Mouse (Mus musculus) neural tube, embryonic 11.5 days (tissue): ENCODE data around the gene Mdh2. TPM values are rescaled to one million over a fixed set of nuclear protein-coding genes. Genes with fewer than 3 reads are reported as not detected.

Experiments used
- ATAC-seq: fragments of 200-750 bp; cut with Nextera tagmentation; 2 replicates; pipeline ENCODE4 v1.8.0; 2017; ENCODE audit warnings: moderate number of reproducible peaks, mild to moderate bottlenecking, moderate TSS enrichment, moderate library complexity; ENCODE audit not compliant: insufficient read depth, low FRiP score, low TSS enrichment
- DNase-seq: peaks from one replicate; pipeline ENCODE4 v3.0.0-alpha.2; 2015; ENCODE audit warnings: low spot score
- H3K27ac ChIP-seq: fragments of 300-500 bp; sonication (generic); 2 replicates; pipeline ENCODE4 v1.5.1; 2014; ENCODE audit warnings: low read depth, mild to moderate bottlenecking, low read length
- H3K27me3 ChIP-seq: fragments of 300-500 bp; sonication (generic); 2 replicates; pipeline ENCODE4 v1.6.1; 2014; ENCODE audit warnings: mild to moderate bottlenecking, low read length, mixed read lengths; ENCODE audit not compliant: control insufficient read depth, insufficient read depth
- H3K36me3 ChIP-seq: fragments of 300-500 bp; sonication (generic); 2 replicates; pipeline ENCODE4 v1.6.1; 2014; ENCODE audit warnings: mild to moderate bottlenecking, low read length, moderate library complexity, mixed read lengths; ENCODE audit not compliant: control insufficient read depth, insufficient read depth
- H3K4me1 ChIP-seq: fragments of 300-500 bp; sonication (generic); 2 replicates; pipeline ENCODE4 v1.6.1; 2014; ENCODE audit warnings: low read length, mixed read lengths; ENCODE audit not compliant: control insufficient read depth, insufficient read depth
- H3K4me2 ChIP-seq: fragments of 300-500 bp; sonication (generic); 2 replicates; pipeline ENCODE4 v1.6.1; 2014; ENCODE audit warnings: low read depth, mild to moderate bottlenecking, moderate library complexity
- H3K4me3 ChIP-seq: fragments of 300-500 bp; sonication (generic); 2 replicates; pipeline ENCODE4 v1.5.1; 2014; ENCODE audit warnings: low read depth, low read length
- H3K9ac ChIP-seq: fragments of 300-500 bp; sonication (generic); 2 replicates; pipeline ENCODE4 v1.6.1; 2014; ENCODE audit warnings: mild to moderate bottlenecking, low read length
- H3K9me3 ChIP-seq: fragments of 300-500 bp; sonication (generic); 2 replicates; pipeline ENCODE4 v1.6.1; 2016; ENCODE audit warnings: low read length; ENCODE audit not compliant: control insufficient read depth
- WGBS: fragments of 180-500 bp; shearing (Covaris S2); extraction: QIAGEN DNeasy Blood & Tissue Kit; methylation state at CpG from one replicate; pipeline ENCODE4 v1.1.7; 2014; 5-methylcytosine and 5-hydroxymethylcytosine counted together
- polyA plus RNA-seq: library from polyadenylated mRNA; unstranded; fragments of >200 nt; fragmentation: Nextera tagmentation; extraction: Ambion mirVana; gene quantifications from 2 replicates; pipeline ENCODE4 v1.2.1, GENCODE M21; 2014

Gene Mdh2
- 602 and 630 TPM in 2 replicates for polyA plus RNA-seq

DNA sequence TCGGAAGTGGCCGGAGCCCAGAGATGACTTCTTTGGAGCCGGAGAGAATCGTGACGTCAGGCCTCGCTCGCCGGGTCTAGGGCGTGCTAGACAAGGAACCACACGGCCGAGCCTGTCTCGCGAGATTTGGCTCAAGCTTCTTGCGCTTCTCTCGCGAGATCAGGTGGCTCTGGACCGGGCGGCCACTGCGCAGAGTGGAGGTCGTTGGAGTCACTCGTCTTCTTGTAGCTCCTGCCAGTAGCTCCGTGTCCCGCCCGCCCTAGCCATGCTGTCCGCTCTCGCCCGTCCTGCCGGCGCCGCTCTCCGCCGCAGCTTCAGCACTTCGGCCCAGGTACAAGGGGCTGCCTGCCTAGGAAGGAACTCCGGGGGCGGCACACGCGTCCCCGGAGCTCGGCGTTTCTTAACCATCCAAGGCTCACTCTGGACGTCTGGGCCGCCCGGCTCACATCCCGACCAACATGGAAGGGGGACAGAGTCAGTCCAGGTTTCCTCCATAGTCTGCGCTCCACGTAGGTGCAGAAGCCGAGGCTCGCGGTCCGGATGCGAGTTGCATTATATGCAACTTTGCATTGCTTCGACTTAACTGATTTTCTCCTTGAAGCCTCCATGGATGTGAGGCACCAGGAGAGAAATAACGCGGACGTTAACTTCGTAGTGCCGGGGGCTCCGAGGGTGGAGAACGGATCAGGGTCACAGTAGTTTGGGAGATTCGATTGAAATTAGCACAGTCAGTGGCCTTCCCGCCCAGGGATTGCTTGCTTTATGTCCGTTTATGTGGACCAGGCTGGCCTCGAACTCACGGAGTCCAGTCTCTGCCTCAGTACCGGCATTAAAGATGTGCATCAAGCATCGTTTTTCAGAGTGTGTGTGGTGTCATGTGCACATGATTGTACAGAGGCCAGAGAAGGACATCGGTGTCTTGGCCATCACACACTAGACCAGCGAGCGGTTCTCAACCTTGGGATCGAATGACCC is at the start of gene Mdh2:
Mdh2 (plus strand) TSS at position 10 of the 975 bp plus-strand sequence.
- 1% methylated on average over 67 of the region's 70 CpGs for WGBS
- DNase-seq (peak; percentile 100), ATAC-seq (peak; percentile 98)
- H3K36me3 ChIP-seq: peaks cover 3% of the 10 kb centered on the region
- H3K4me2 ChIP-seq: peak within 1 kb of the TSS; percentile 73
- H3K9me3 ChIP-seq: no peaks in the 10 kb centered on the region
- no peaks in the 10 kb centered on the region for H3K27me3 ChIP-seq
- peaks cover 8% of the 10 kb centered on the region; the same call in 1 of the 2 replicates for H3K4me1 ChIP-seq
- peak within 1 kb of the TSS; percentile 91 for H3K27ac ChIP-seq
- peak within 1 kb of the TSS; percentile 71 for H3K4me3 ChIP-seq
- peak within 1 kb of the TSS; percentile 91 for H3K9ac ChIP-seq

DNA sequence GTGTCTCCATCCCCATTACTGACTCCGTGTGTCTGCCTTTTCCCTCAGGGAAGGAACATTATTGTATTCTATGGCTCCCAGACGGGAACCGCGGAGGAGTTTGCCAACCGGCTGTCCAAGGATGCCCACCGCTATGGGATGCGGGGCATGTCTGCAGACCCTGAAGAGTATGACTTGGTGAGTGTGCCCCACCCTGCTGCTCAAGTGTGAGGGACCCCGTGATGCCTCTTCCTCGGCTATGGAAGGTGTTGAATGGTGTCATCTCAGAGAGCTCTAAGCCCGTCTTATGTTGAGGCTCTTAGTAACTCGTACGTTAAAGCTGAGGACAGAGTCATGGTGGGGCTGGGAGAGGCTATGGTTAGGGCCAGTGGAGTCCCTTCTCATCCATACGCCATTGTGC is 48.9 kb upstream of the Mdh2 start:
- H3K27ac ChIP-seq: no peak overlapping the region
- no peak overlapping the region for H3K4me2 ChIP-seq
- H3K27me3 ChIP-seq: no peaks in the 10 kb centered on the region
- peaks cover 39% of the 10 kb centered on the region for H3K36me3 ChIP-seq
- peaks cover 21% of the 10 kb centered on the region for H3K4me1 ChIP-seq
- no peak for DNase-seq
- 94% methylated on average over 13 of the region's 13 CpGs for WGBS
- H3K9me3 ChIP-seq: no peaks in the 10 kb centered on the region
- no peak for ATAC-seq
- H3K9ac ChIP-seq: no peak overlapping the region
- H3K4me3 ChIP-seq: no peak overlapping the region

DNA sequence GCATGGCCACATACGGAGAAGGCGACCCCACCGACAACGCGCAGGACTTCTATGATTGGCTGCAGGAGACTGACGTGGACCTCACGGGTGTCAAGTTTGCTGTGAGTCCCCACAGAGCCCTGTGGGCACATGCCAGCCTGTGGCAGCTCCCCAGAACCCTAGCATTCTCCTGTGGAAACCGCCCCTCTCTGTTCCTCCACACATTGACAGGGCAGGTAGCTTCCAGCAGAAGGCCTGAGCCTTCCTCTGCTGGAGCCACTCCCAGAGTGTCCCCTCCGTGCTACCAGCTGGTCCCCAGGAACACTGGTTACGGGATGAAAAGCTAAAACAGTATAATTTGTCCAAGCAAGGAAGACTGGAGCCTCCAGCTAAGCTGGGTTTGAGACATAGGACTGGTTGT is 48.0 kb upstream of the Mdh2 start:
- WGBS: 96% methylated on average over 10 of the region's 10 CpGs
- no peak for ATAC-seq
- H3K36me3 ChIP-seq: peaks cover 46% of the 10 kb centered on the region

DNA sequence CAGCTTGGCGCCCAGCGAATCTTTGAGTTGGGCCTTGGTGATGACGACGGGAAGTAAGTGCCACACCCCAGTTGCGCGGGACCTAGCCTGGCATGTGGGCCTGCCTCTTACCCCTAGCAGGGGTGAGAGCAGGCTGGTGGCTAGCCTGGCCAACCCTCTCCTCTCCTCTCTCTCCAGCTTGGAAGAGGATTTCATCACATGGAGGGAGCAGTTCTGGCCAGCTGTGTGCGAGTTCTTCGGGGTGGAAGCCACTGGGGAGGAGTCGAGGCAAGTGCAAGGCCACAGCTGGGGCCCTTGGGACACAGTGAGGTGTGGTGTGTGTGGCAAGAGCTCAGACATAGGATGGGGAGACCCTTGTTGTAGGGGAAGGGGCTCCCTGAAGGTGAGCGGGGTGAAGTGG is 47.4 kb upstream of the Mdh2 start:
- Histone ChIP-seq H3K36me3 (peaks cover 52% of the 10 kb centered on the region), H3K27ac (no peak overlapping the region), H3K4me3 (no peak overlapping the region), H3K27me3 (no peaks in the 10 kb centered on the region), H3K4me1 (peaks cover 5% of the 10 kb centered on the region), H3K9ac (no peak overlapping the region; the same call in 1 of the 2 replicates), H3K4me2 (no peak overlapping the region), H3K9me3 (no peaks in the 10 kb centered on the region)
- no peak for ATAC-seq
- WGBS: 94% methylated on average over 10 of the region's 10 CpGs
- DNase-seq: no peak

More for the DNA sequence above, 48.0 kb upstream of the Mdh2 start:
- H3K27ac ChIP-seq: no peak overlapping the region
- no peak overlapping the region for H3K9ac ChIP-seq
- no peaks in the 10 kb centered on the region for H3K27me3 ChIP-seq
- DNase-seq: no peak
- H3K4me2 ChIP-seq: no peak overlapping the region
- peaks cover 12% of the 10 kb centered on the region for H3K4me1 ChIP-seq
- H3K9me3 ChIP-seq: no peaks in the 10 kb centered on the region
- H3K4me3 ChIP-seq: no peak overlapping the region

DNA sequence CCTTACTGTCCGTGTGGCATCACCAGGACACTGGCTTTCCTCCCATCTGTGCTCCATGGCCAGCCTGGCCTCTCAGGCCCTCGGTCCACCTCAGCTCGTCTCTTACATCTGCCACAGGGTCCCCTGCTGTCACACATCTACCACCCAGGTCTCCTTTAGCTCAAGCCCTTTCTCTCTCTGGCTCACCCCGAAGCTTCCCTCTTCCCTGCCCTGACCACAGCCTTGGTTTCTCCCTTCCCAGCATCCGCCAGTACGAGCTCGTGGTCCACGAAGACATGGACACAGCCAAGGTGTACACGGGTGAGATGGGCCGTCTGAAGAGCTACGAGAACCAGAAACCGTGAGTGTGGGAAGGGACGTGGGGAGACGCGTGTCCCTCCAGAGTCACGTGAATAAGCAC is 47.0 kb upstream of the Mdh2 start:
- no peak overlapping the region for H3K4me3 ChIP-seq
- H3K9me3 ChIP-seq: no peaks in the 10 kb centered on the region
- no peak for ATAC-seq
- H3K27me3 ChIP-seq: no peaks in the 10 kb centered on the region
- H3K4me1 ChIP-seq: peaks cover 1% of the 10 kb centered on the region
- DNase-seq: no peak
- H3K4me2 ChIP-seq: no peak overlapping the region
- H3K27ac ChIP-seq: no peak overlapping the region
- WGBS: 93% methylated on average over 16 of the region's 16 CpGs
- peaks cover 52% of the 10 kb centered on the region for H3K36me3 ChIP-seq
- no peak overlapping the region; the same call in 1 of the 2 replicates for H3K9ac ChIP-seq

DNA sequence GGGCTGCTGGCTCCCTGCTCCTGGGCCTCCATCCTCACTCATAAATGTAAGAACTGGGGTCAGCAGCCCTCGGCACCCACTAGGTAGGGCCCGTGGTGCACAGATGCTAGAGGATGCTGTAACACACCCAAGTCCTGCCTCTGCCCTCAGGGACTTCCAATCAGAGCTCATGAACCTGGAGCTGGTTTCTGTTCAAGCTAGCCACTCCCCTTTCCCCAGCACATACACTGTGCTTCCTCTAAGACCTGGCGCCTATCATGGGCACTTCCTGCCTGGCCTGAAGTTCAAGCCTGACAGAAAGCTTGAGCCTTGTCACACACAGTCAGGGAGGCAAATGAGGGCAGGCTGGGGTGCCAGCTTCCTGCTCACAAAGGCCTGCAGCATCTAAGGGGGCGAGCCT is 45.2 kb upstream of the Mdh2 start:
- H3K4me3 ChIP-seq: no peak overlapping the region
- H3K9ac ChIP-seq: no peak overlapping the region
- H3K27ac ChIP-seq: no peak overlapping the region
- no peaks in the 10 kb centered on the region for H3K9me3 ChIP-seq
- H3K27me3 ChIP-seq: no peaks in the 10 kb centered on the region
- DNase-seq: no peak
- H3K4me2 ChIP-seq: no peak overlapping the region
- WGBS: 99% methylated on average over 4 of the region's 4 CpGs
- H3K4me1 ChIP-seq: no peaks in the 10 kb centered on the region
- peaks cover 57% of the 10 kb centered on the region for H3K36me3 ChIP-seq
- no peak for ATAC-seq

DNA sequence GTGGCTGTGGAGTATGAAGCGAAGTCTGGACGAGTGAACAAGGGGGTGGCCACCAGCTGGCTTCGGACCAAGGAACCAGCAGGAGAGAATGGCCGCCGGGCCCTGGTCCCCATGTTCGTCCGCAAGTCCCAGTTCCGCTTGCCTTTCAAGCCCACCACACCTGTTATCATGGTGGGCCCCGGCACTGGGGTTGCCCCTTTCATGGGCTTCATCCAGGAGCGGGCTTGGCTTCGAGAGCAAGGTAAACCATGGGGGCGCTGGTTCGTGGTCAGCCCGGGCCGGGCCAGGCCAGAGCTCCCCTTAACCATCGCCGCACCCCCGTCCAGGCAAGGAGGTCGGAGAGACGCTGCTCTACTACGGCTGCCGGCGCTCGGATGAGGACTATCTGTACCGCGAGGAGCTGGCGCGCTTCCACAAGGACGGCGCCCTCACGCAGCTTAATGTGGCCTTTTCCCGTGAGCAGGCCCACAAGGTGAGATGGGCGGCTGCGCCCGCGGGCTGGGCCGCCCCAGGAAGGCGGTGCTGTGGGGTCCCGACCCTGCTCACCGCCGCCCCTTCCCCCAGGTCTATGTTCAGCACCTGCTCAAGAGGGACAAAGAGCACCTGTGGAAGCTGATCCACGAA is 44.1 kb upstream of the Mdh2 start:
- Histone ChIP-seq H3K9me3 (no peaks in the 10 kb centered on the region), H3K4me1 (no peaks in the 10 kb centered on the region), H3K9ac (no peak overlapping the region), H3K4me3 (no peak overlapping the region), H3K27ac (no peak overlapping the region), H3K27me3 (no peaks in the 10 kb centered on the region), H3K36me3 (peaks cover 57% of the 10 kb centered on the region), H3K4me2 (no peak overlapping the region)
- no peak for ATAC-seq
- no peak for DNase-seq
- 93% methylated on average over 39 of the region's 42 CpGs for WGBS

DNA sequence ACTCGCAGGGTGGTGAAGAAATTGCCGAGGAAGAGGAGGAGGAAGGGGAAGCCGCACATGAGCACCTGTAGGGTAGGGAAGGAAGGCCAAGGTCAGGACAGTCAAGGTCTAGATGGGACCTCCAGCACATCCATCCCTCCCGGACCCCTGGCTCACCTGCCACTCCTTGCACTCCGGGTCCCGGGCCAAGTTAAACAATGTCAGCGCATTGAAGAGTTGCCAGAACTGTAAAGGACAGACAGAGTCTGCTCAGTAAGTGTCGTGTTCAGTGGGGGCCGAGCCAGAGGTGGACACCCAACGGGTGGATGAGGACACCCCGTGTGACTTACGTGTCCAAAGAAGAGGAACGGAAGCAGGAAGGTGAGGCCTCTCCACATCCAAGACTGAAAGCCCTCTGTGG is 42.5 kb upstream of the Mdh2 start:
- Histone ChIP-seq H3K9me3 (no peaks in the 10 kb centered on the region), H3K4me1 (no peaks in the 10 kb centered on the region), H3K27ac (no peak overlapping the region), H3K4me2 (no peak overlapping the region), H3K4me3 (no peak overlapping the region), H3K9ac (no peak overlapping the region), H3K36me3 (peaks cover 48% of the 10 kb centered on the region), H3K27me3 (no peaks in the 10 kb centered on the region)
- ATAC-seq: no peak
- 93% methylated on average over 13 of the region's 13 CpGs for WGBS
- DNase-seq: no peak
